In the genomic region with DNA sequence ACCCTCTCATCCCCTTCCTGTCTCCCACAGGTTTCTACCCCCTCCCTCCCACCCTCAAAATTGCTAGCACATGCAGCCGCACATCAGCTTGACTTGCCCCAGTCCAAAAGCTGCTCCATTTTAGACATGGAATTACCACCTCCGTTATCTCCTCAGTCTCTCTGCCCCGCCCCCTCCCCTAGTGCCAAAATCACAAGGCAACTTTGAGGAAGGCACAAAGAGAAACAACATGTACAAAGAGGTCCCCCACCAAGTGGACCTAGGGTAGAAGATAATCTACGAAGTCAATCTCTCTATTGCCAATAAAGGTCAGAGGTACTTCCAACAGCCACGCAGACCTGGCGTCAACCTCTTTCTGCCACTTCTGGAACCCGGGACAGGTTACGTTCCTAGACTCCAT, we compare ENCODE assay signal across 25 mouse cellular contexts. TPM values are rescaled to one million over a fixed set of nuclear protein-coding genes. Genes with fewer than 3 reads are reported as not detected.
A peak's percentile ranks its signal among the peaks of the same experiment; 100 is the strongest.
DNase-seq lines count a peak whose midpoint lies in the region; ATAC-seq and TF ChIP-seq lines count a peak whose summit lies in the region.
"Had no signal": no experiment of that assay in that cellular context is flagged by ENCODE, and none has a peak within 500 bp of the region (broad histone marks: within the 10 kb centered on the region; RNA-seq: fewer than 3 reads in every experiment).

No protein-coding gene starts in this region.

- peaks cover 14% of the 10 kb centered on the region for H3K36me3 ChIP-seq in forebrain, embryonic 10.5 days (replicated peaks)
- H3K36me3 ChIP-seq in forebrain, embryonic 16.5 days (ENCODE audit: control insufficient read depth, insufficient read depth) = no peaks in the 10 kb centered on the region
- no peaks in the 10 kb centered on the region for H3K36me3 ChIP-seq in hindbrain, embryonic 16.5 days (ENCODE audit: control insufficient read depth, insufficient read depth, low read length)
- H3K36me3 ChIP-seq in hindbrain, embryonic 12.5 days = no peaks in the 10 kb centered on the region
- H3K36me3 ChIP-seq in liver, postnatal 0 days (replicated peaks; ENCODE audit: insufficient read depth, low read length) = no peaks in the 10 kb centered on the region
- H3K36me3 ChIP-seq in midbrain, embryonic 15.5 days (replicated peaks) = no peaks in the 10 kb centered on the region
- H3K36me3 ChIP-seq: forebrain, embryonic 12.5 days; heart, embryonic 15.5 days; hindbrain, embryonic 13.5 days; neural tube, embryonic 15.5 days had no signal

- H3K27ac ChIP-seq in forebrain, embryonic 10.5 days = peak overlapping the region; percentile 68; the same call in 1 of the 2 replicates
- no peak overlapping the region for H3K27ac ChIP-seq in forebrain, embryonic 16.5 days (ENCODE audit: low read length)
- H3K27ac ChIP-seq in hindbrain, embryonic 16.5 days (ENCODE audit: low read depth, low read length) = no peak overlapping the region
- H3K27ac ChIP-seq in hindbrain, embryonic 12.5 days = no peak overlapping the region
- H3K27ac ChIP-seq in liver, postnatal 0 days (ENCODE audit: low read depth) = no peak overlapping the region
- no peak overlapping the region for H3K27ac ChIP-seq in midbrain, embryonic 15.5 days
- H3K27ac ChIP-seq: forebrain, embryonic 12.5 days; heart, embryonic 15.5 days; hindbrain, embryonic 13.5 days; neural tube, embryonic 15.5 days had no signal

- H3K27me3 ChIP-seq in forebrain, embryonic 10.5 days (ENCODE audit: poor library complexity, severe bottlenecking) = no peaks in the 10 kb centered on the region
- no peaks in the 10 kb centered on the region for H3K27me3 ChIP-seq in forebrain, embryonic 16.5 days (replicated peaks; ENCODE audit: control insufficient read depth, insufficient read depth, low read length)
- H3K27me3 ChIP-seq in hindbrain, embryonic 16.5 days (replicated peaks; ENCODE audit: control insufficient read depth, insufficient read depth, low read length) = no peaks in the 10 kb centered on the region
- H3K27me3 ChIP-seq in hindbrain, embryonic 12.5 days = no peaks in the 10 kb centered on the region
- H3K27me3 ChIP-seq in liver, postnatal 0 days (ENCODE audit: insufficient read depth, low read length) = no peaks in the 10 kb centered on the region
- H3K27me3 ChIP-seq in midbrain, embryonic 15.5 days (replicated peaks) = no peaks in the 10 kb centered on the region
- H3K27me3 ChIP-seq: forebrain, embryonic 12.5 days; hindbrain, embryonic 13.5 days; neural tube, embryonic 15.5 days had no signal

- H3K9me3 ChIP-seq in forebrain, embryonic 10.5 days = peaks cover 10% of the 10 kb centered on the region
- H3K9me3 ChIP-seq in forebrain, embryonic 16.5 days (ENCODE audit: control insufficient read depth, low read length) = peaks cover 2% of the 10 kb centered on the region; the same call in 1 of the 2 replicates
- H3K9me3 ChIP-seq in hindbrain, embryonic 16.5 days (ENCODE audit: control insufficient read depth, low read length) = peaks cover 5% of the 10 kb centered on the region
- peaks cover 5% of the 10 kb centered on the region; the same call in 1 of the 2 replicates for H3K9me3 ChIP-seq in hindbrain, embryonic 12.5 days (replicated peaks)
- H3K9me3 ChIP-seq in liver, postnatal 0 days (ENCODE audit: low read length) = peaks cover 3% of the 10 kb centered on the region; the same call in 1 of the 2 replicates
- 0 out of 2 replicates have a peak, but pooled peaks cover 4% of the 10 kb centered on the region for H3K9me3 ChIP-seq in midbrain, embryonic 15.5 days
- H3K9me3 ChIP-seq: neural tube, embryonic 15.5 days had no signal

- no peak for DNase-seq in forebrain, embryonic 10.5 days (ENCODE audit: extremely low spot score, low spot score)
- peak; percentile 65 for DNase-seq in liver
- DNase-seq in liver, postnatal 0 days = no peak
- no peak for DNase-seq in urinary bladder, postnatal 14 days (ENCODE audit: low spot score)
- DNase-seq: adrenal gland, postnatal 25 days; cerebellum, adult 11 months; cerebellum, postnatal 14 days; embryo, embryonic 11 days; gastrocnemius, postnatal 25 days; kidney, adult 9 months; kidney, postnatal 36 days; lung, adult 18-20 months; lung, postnatal 14 days; midbrain, embryonic 14.5 days; right cerebral cortex, postnatal 25 days; thymus, adult 18-20 months had no signal

- WGBS in forebrain, embryonic 10.5 days = 68% methylated on average over 8 of the region's 8 CpGs
- WGBS in forebrain, embryonic 16.5 days = 82% methylated on average over 8 of the region's 8 CpGs
- WGBS in hindbrain, embryonic 16.5 days = 79% methylated on average over 8 of the region's 8 CpGs
- 62% methylated on average over 8 of the region's 8 CpGs for WGBS in hindbrain, embryonic 12.5 days
- 53% methylated on average over 8 of the region's 8 CpGs for whole genome bisulfite sequencing in liver, postnatal 0 days (ENCODE audit: insufficient replicate concordance)
- 77% methylated on average over 8 of the region's 8 CpGs for WGBS in midbrain, embryonic 15.5 days

- H3K4me1 ChIP-seq in forebrain, embryonic 10.5 days = peaks cover 71% of the 10 kb centered on the region
- peaks cover 5% of the 10 kb centered on the region for H3K4me1 ChIP-seq in forebrain, embryonic 16.5 days (replicated peaks; ENCODE audit: control insufficient read depth, insufficient read depth, low read length)
- H3K4me1 ChIP-seq in hindbrain, embryonic 16.5 days (ENCODE audit: control insufficient read depth, insufficient read depth, low read depth, low read length) = peaks cover 4% of the 10 kb centered on the region
- peaks cover 33% of the 10 kb centered on the region for H3K4me1 ChIP-seq in hindbrain, embryonic 12.5 days
- H3K4me1 ChIP-seq in liver, postnatal 0 days (ENCODE audit: insufficient read depth) = peaks cover 27% of the 10 kb centered on the region
- peaks cover 17% of the 10 kb centered on the region for H3K4me1 ChIP-seq in midbrain, embryonic 15.5 days

- H3K4me3 ChIP-seq in forebrain, embryonic 10.5 days = no peak overlapping the region
- H3K4me3 ChIP-seq in forebrain, embryonic 16.5 days (replicated peaks; ENCODE audit: low read length) = no peak overlapping the region
- H3K4me3 ChIP-seq in hindbrain, embryonic 16.5 days (ENCODE audit: low read length) = no peak overlapping the region
- H3K4me3 ChIP-seq in hindbrain, embryonic 12.5 days = no peak overlapping the region
- no peak overlapping the region for H3K4me3 ChIP-seq in liver, postnatal 0 days (ENCODE audit: low read depth, low read length)
- H3K4me3 ChIP-seq in midbrain, embryonic 15.5 days = no peak overlapping the region
- H3K4me3 ChIP-seq: forebrain, embryonic 12.5 days; heart, embryonic 15.5 days; hindbrain, embryonic 13.5 days; myocyte; neural tube, embryonic 15.5 days had no signal

- no peak overlapping the region for H3K9ac ChIP-seq in forebrain, embryonic 16.5 days (replicated peaks; ENCODE audit: low read depth, low read length)
- H3K9ac ChIP-seq in hindbrain, embryonic 16.5 days (ENCODE audit: low read depth, low read length) = no peak overlapping the region
- no peak overlapping the region for H3K9ac ChIP-seq in hindbrain, embryonic 12.5 days
- no peak overlapping the region for H3K9ac ChIP-seq in liver, postnatal 0 days (replicated peaks)
- H3K9ac ChIP-seq in midbrain, embryonic 15.5 days = no peak overlapping the region
- H3K9ac ChIP-seq: forebrain, embryonic 12.5 days; heart, embryonic 15.5 days; hindbrain, embryonic 13.5 days; neural tube, embryonic 15.5 days had no signal

- no peak for TF ChIP-seq CTCF in liver, postnatal 0 days (IDR thresholded peaks at IDR 0.05; ENCODE audit: low read depth)

- ATAC-seq in forebrain, embryonic 16.5 days = no peak
- 0 out of 2 replicates have a peak, but pooled peaks have one; percentile 11 for ATAC-seq in hindbrain, embryonic 16.5 days
- ATAC-seq in hindbrain, embryonic 12.5 days (ENCODE audit: low FRiP score) = no peak
- ATAC-seq in liver, postnatal 0 days = no peak
- no peak for ATAC-seq in midbrain, embryonic 15.5 days (replicated peaks)

- no peak overlapping the region for H3K4me2 ChIP-seq in forebrain, embryonic 16.5 days (ENCODE audit: low read length)
- H3K4me2 ChIP-seq in hindbrain, embryonic 16.5 days (ENCODE audit: low read length) = no peak overlapping the region
- H3K4me2 ChIP-seq in hindbrain, embryonic 12.5 days (replicated peaks) = no peak overlapping the region
- peak overlapping the region; percentile 29; the same call in 1 of the 2 replicates for H3K4me2 ChIP-seq in liver, postnatal 0 days (ENCODE audit: low read depth, low read length)
- H3K4me2 ChIP-seq in midbrain, embryonic 15.5 days = no peak overlapping the region
- H3K4me2 ChIP-seq: forebrain, embryonic 12.5 days; heart, embryonic 15.5 days; hindbrain, embryonic 13.5 days; neural tube, embryonic 15.5 days had no signal

- no peak for TF ChIP-seq EP300 in liver, postnatal 0 days (IDR thresholded peaks at IDR 0.05; ENCODE audit: low read depth)

RNA-seq across cellular contexts. Expression of a gene that starts 6.2 kb away (rescaled TPM):
- 40.0 and 40.5 TPM in 2 replicates for polyA plus RNA-seq in forebrain, embryonic 10.5 days (2016; fragmentation: Nextera tagmentation; extraction: Ambion mirVana)
- 23.5 and 23.7 TPM in 2 replicates for polyA plus RNA-seq in forebrain, embryonic 16.5 days (2015; fragmentation: Nextera tagmentation; extraction: Ambion mirVana)
- polyA plus RNA-seq in hindbrain, embryonic 16.5 days (2015; fragmentation: Nextera tagmentation; extraction: Ambion mirVana) = 20.7 and 23.2 TPM in 2 replicates
- 31.7 and 40.8 TPM in 2 replicates for polyA plus RNA-seq in hindbrain, embryonic 12.5 days (2016; fragmentation: Nextera tagmentation; extraction: Ambion mirVana)
- polyA plus RNA-seq in liver, postnatal 0 days (2015; fragmentation: Nextera tagmentation; extraction: Ambion mirVana) = 4.5 and 5.0 TPM in 2 replicates
- 22.7 and 25.3 TPM in 2 replicates for polyA plus RNA-seq in midbrain, embryonic 15.5 days (2015; fragmentation: Nextera tagmentation; extraction: Ambion mirVana)
- polyA plus RNA-seq: myocyte had no signal
